15 mouse cellular contexts compared by ENCODE assay signal in genomic region chr11:4793006-4793405, GRCm38 (mm10). TPM values are rescaled to one million over a fixed set of nuclear protein-coding genes. Genes with fewer than 3 reads are reported as not detected.
"Had no signal": no experiment of that assay in that cellular context is flagged by ENCODE, and none has a peak within 500 bp of the region (broad histone marks: within the 10 kb centered on the region; RNA-seq: fewer than 3 reads in every experiment).

No protein-coding gene starts in this region.

- ATAC-seq: liver, embryonic 12.5 days had no signal

- H3K9me3 ChIP-seq: limb, embryonic 15.5 days; liver, embryonic 12.5 days; midbrain, embryonic 10.5 days had no signal

- H3K27me3 ChIP-seq: limb, embryonic 15.5 days; liver, embryonic 12.5 days had no signal

- H3K4me2 ChIP-seq: limb, embryonic 15.5 days; liver, embryonic 12.5 days; lung, embryonic 14.5 days had no signal

- H3K9ac ChIP-seq: limb, embryonic 15.5 days; liver, embryonic 12.5 days; lung, embryonic 14.5 days had no signal

- H3K27ac ChIP-seq: left cerebral cortex, adult 2 months; limb, embryonic 15.5 days; liver, embryonic 12.5 days; midbrain, embryonic 10.5 days; stomach, postnatal 0 days had no signal

- H3K4me1 ChIP-seq: limb, embryonic 15.5 days; liver, embryonic 12.5 days had no signal

- H3K4me3 ChIP-seq: left cerebral cortex, adult 2 months; limb, embryonic 15.5 days; liver, embryonic 12.5 days; midbrain, embryonic 10.5 days; myocyte had no signal

- DNase-seq: kidney, adult 2 months; kidney, postnatal 14 days; lung, embryonic 14.5 days; lung, postnatal 4 days; midbrain, embryonic 14.5 days; right cerebral cortex, adult 18-20 months; right cerebral cortex, postnatal 25 days; thymus, postnatal 4 days had no signal

RNA-seq across cellular contexts. Expression of gene Cabp7, which starts 46.4 kb away (rescaled TPM):
- total RNA-seq: megakaryocyte, adult 5-6 weeks had no signal
- polyA plus RNA-seq: kidney, adult 2 months had no signal
